Mouse (Mus musculus) stomach, postnatal 0 days (tissue): ENCODE measurements around the gene Mrpl20.

Experiments
- CTCF ChIP-seq: IDR thresholded peaks from 2 replicates; pipeline ENCODE4 v1.5.1; 2016; ENCODE audit warnings: antibody characterized with exemption, low read depth, mild to moderate bottlenecking, moderate library complexity
- EP300 ChIP-seq: optimal IDR thresholded peaks from 2 replicates; pipeline ENCODE3; 2016; ENCODE audit warnings: antibody characterized with exemption

DNA sequence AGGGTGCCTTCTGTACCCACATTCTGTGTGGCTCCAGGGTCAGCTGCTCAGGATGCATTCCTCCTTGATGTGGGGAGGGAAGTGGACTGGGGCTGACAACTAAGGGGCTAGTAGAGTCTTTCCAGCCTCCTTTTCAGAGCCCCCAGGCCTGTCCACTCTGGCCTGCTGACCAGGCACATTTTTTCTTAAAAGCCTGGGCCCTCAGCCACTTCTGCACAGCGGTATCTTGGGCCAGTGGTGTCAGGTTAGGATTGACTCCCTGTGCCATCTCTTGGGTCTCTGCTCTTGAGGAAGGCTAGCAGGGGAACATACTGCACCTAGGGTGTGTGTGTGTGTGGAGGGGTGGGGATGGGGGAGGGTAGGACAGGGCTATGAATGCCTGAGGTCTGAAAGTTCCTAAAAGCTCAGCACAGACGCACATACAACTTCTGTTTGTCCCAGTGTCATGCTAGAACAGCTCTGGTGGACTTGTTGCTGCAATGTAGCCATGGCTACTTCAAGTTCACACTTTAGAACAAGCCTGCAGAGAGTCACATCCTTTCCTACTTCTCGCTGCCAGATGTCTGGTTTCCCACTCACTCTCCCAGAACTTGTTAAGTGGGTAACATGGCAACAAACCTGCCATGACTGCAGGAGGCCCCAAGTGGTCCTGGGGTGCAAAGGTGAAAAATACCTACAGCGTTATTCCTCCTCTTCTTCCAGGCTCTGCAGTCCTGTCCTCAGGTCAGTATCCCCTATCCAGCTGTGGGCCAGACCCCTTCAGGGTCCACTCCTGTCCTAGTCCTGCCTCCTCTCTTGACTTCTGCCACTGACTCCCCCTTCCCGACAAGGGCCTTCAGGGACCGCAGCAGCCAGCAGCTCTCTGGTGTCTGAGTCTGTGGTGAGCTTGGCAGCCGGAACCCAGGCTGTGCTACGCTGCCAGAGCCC lies 37.7 kb downstream of the Mrpl20 start:
- TF ChIP-seq CTCF (no peak), EP300 (no peak)
